Mouse (Mus musculus): ENCODE results near the gene Rpgrip1. TPM values are rescaled to one million over a fixed set of nuclear protein-coding genes. Genes with fewer than 3 reads are reported as not detected.

Rpgrip1 gene
- polyA plus RNA-seq, 1 experiment from 2014 or later: 42.9 TPM

GRCm38 (mm10) chr14:52100170-52100960, 10.1 kb upstream of the Rpgrip1 start:
- WGBS: 61% methylated on average over 5 of the region's 5 CpGs
- no peak for ATAC-seq
- H3K4me2 ChIP-seq (ENCODE audit: low read depth, low read length): peak overlapping the region; percentile 30; the same call in 1 of the 2 replicates
- peaks cover 15% of the 10 kb centered on the region for H3K4me1 ChIP-seq (ENCODE audit: control insufficient read depth, insufficient read depth, low read length)
- H3K36me3 ChIP-seq (ENCODE audit: control insufficient read depth, insufficient read depth, low read length): no peaks in the 10 kb centered on the region
- H3K9me3 ChIP-seq (ENCODE audit: control insufficient read depth, low read length): no peaks in the 10 kb centered on the region
- no peak overlapping the region for H3K4me3 ChIP-seq (ENCODE audit: low read length)
- H3K27ac ChIP-seq (ENCODE audit: low read length): no peak overlapping the region
- H3K27me3 ChIP-seq (replicated peaks; ENCODE audit: control insufficient read depth, insufficient read depth, low read length): no peaks in the 10 kb centered on the region
- no peak overlapping the region; the same call in 1 of the 2 replicates for H3K9ac ChIP-seq (ENCODE audit: low read depth, low read length)

GRCm38 (mm10) chr14:52101285-52102157, 9.0 kb upstream of the Rpgrip1 start:
- Histone ChIP-seq H3K27ac (ENCODE audit: low read length) (no peak overlapping the region), H3K4me1 (ENCODE audit: control insufficient read depth, insufficient read depth, low read length) (peaks cover 18% of the 10 kb centered on the region), H3K9ac (ENCODE audit: low read depth, low read length) (no peak overlapping the region), H3K4me3 (ENCODE audit: low read length) (peak overlapping the region; percentile 86), H3K4me2 (ENCODE audit: low read depth, low read length) (peak overlapping the region; percentile 53), H3K27me3 (replicated peaks; ENCODE audit: control insufficient read depth, insufficient read depth, low read length) (no peaks in the 10 kb centered on the region), H3K36me3 (ENCODE audit: control insufficient read depth, insufficient read depth, low read length) (no peaks in the 10 kb centered on the region), H3K9me3 (ENCODE audit: control insufficient read depth, low read length) (no peaks in the 10 kb centered on the region)
- WGBS: 53% methylated on average over 1 of the region's 1 CpGs
- ATAC-seq: no peak

GRCm38 (mm10) chr14:52103474-52103855, 7.0 kb upstream of the Rpgrip1 start:
- WGBS: under 1% methylated on average over 28 of the region's 30 CpGs
- peaks cover 18% of the 10 kb centered on the region for H3K4me1 ChIP-seq (ENCODE audit: control insufficient read depth, insufficient read depth, low read length)
- H3K9ac ChIP-seq (ENCODE audit: low read depth, low read length): peak overlapping the region; percentile 98
- peak; percentile 14 for ATAC-seq
- H3K27ac ChIP-seq (ENCODE audit: low read length): peak overlapping the region; percentile 93
- H3K9me3 ChIP-seq (ENCODE audit: control insufficient read depth, low read length): no peaks in the 10 kb centered on the region
- peak overlapping the region; percentile 86 for H3K4me3 ChIP-seq (ENCODE audit: low read length)
- no peaks in the 10 kb centered on the region for H3K27me3 ChIP-seq (replicated peaks; ENCODE audit: control insufficient read depth, insufficient read depth, low read length)
- H3K4me2 ChIP-seq (ENCODE audit: low read depth, low read length): no peak overlapping the region
- H3K36me3 ChIP-seq (ENCODE audit: control insufficient read depth, insufficient read depth, low read length): no peaks in the 10 kb centered on the region

GRCm38 (mm10) chr14:52103856-52104676, 6.4 kb upstream of the Rpgrip1 start, which contains the start of gene Hnrnpc:
Hnrnpc (minus strand) TSS chr14:52104028.
- Histone ChIP-seq H3K4me2 (ENCODE audit: low read depth, low read length) (peak within 1 kb of the TSS; percentile 68), H3K4me1 (ENCODE audit: control insufficient read depth, insufficient read depth, low read length) (peaks cover 18% of the 10 kb centered on the region), H3K36me3 (ENCODE audit: control insufficient read depth, insufficient read depth, low read length) (no peaks in the 10 kb centered on the region), H3K27me3 (replicated peaks; ENCODE audit: control insufficient read depth, insufficient read depth, low read length) (no peaks in the 10 kb centered on the region), H3K27ac (ENCODE audit: low read length) (peak within 1 kb of the TSS; percentile 98), H3K9me3 (ENCODE audit: control insufficient read depth, low read length) (no peaks in the 10 kb centered on the region), H3K9ac (ENCODE audit: low read depth, low read length) (peak within 1 kb of the TSS; percentile 98), H3K4me3 (ENCODE audit: low read length) (peak within 1 kb of the TSS; percentile 86)
- under 1% methylated on average over 48 of the region's 50 CpGs for WGBS
- peak; percentile 99 for ATAC-seq

GRCm38 (mm10) chr14:52104677-52105285, 5.7 kb upstream of the Rpgrip1 start:
- ATAC-seq: peak; percentile 36; the same call in 1 of the 2 replicates

GRCm38 (mm10) chr14:52105308-52105707, 5.2 kb upstream of the Rpgrip1 start:
- no peak for ATAC-seq

More at GRCm38 (mm10) chr14:52104677-52105285, 5.7 kb upstream of the Rpgrip1 start:
- Histone ChIP-seq H3K27me3 (replicated peaks; ENCODE audit: control insufficient read depth, insufficient read depth, low read length) (no peaks in the 10 kb centered on the region), H3K4me3 (ENCODE audit: low read length) (peak overlapping the region; percentile 46), H3K27ac (ENCODE audit: low read length) (peak overlapping the region; percentile 98), H3K36me3 (ENCODE audit: control insufficient read depth, insufficient read depth, low read length) (no peaks in the 10 kb centered on the region), H3K4me1 (ENCODE audit: control insufficient read depth, insufficient read depth, low read length) (peaks cover 18% of the 10 kb centered on the region), H3K4me2 (ENCODE audit: low read depth, low read length) (peak overlapping the region; percentile 68), H3K9me3 (ENCODE audit: control insufficient read depth, low read length) (no peaks in the 10 kb centered on the region), H3K9ac (ENCODE audit: low read depth, low read length) (peak overlapping the region; percentile 71)
- WGBS: 33% methylated on average over 7 of the region's 7 CpGs

GRCm38 (mm10) chr14:52106741-52107140, 3.8 kb upstream of the Rpgrip1 start:
- WGBS: 9% methylated on average over 10 of the region's 10 CpGs

More at GRCm38 (mm10) chr14:52105308-52105707, 5.2 kb upstream of the Rpgrip1 start:
- Histone ChIP-seq H3K4me2 (ENCODE audit: low read depth, low read length) (no peak overlapping the region), H3K4me1 (ENCODE audit: control insufficient read depth, insufficient read depth, low read length) (peaks cover 16% of the 10 kb centered on the region), H3K9ac (ENCODE audit: low read depth, low read length) (no peak overlapping the region), H3K9me3 (ENCODE audit: control insufficient read depth, low read length) (no peaks in the 10 kb centered on the region), H3K27me3 (replicated peaks; ENCODE audit: control insufficient read depth, insufficient read depth, low read length) (no peaks in the 10 kb centered on the region), H3K36me3 (ENCODE audit: control insufficient read depth, insufficient read depth, low read length) (no peaks in the 10 kb centered on the region), H3K27ac (ENCODE audit: low read length) (0 out of 2 replicates have a peak overlapping the region, but pooled peaks have one; percentile 8), H3K4me3 (ENCODE audit: low read length) (no peak overlapping the region)
- WGBS: 51% methylated on average over 2 of the region's 2 CpGs

DNA sequence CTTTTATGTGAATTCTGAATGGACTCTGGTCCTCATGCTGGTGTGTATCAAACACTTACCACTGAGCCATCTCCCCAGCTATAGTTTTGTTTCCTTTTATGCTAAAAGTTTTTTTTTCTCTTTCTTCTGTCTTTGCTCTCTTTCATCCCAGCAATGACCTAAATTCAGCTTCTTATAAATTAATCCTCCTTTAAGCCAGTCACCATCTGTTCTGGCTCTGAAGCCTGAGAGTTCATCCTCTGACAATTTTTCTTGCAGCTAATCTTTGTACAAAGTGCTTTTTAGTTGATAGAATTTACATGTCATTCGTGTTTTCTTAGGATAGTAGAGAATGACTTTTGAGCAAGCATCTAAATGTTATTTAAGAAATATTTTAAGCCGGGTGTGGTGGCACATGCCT, 2.5 kb upstream of the Rpgrip1 start:
- Histone ChIP-seq H3K4me2 (ENCODE audit: low read depth, low read length) (no peak overlapping the region), H3K27ac (ENCODE audit: low read length) (no peak overlapping the region), H3K9me3 (ENCODE audit: control insufficient read depth, low read length) (no peaks in the 10 kb centered on the region), H3K4me3 (ENCODE audit: low read length) (no peak overlapping the region), H3K9ac (ENCODE audit: low read depth, low read length) (no peak overlapping the region), H3K4me1 (ENCODE audit: control insufficient read depth, insufficient read depth, low read length) (peaks cover 3% of the 10 kb centered on the region; the same call in 1 of the 2 replicates), H3K36me3 (ENCODE audit: control insufficient read depth, insufficient read depth, low read length) (no peaks in the 10 kb centered on the region), H3K27me3 (replicated peaks; ENCODE audit: control insufficient read depth, insufficient read depth, low read length) (no peaks in the 10 kb centered on the region)
- no peak for ATAC-seq
- 84% methylated on average over 2 of the region's 2 CpGs for WGBS

More at GRCm38 (mm10) chr14:52106741-52107140, 3.8 kb upstream of the Rpgrip1 start:
- no peaks in the 10 kb centered on the region for H3K36me3 ChIP-seq (ENCODE audit: control insufficient read depth, insufficient read depth, low read length)
- no peaks in the 10 kb centered on the region for H3K9me3 ChIP-seq (ENCODE audit: control insufficient read depth, low read length)
- no peak overlapping the region for H3K4me3 ChIP-seq (ENCODE audit: low read length)
- no peak for ATAC-seq
- H3K27ac ChIP-seq (ENCODE audit: low read length): peak overlapping the region; percentile 72
- no peaks in the 10 kb centered on the region for H3K27me3 ChIP-seq (replicated peaks; ENCODE audit: control insufficient read depth, insufficient read depth, low read length)
- H3K9ac ChIP-seq (ENCODE audit: low read depth, low read length): 0 out of 2 replicates have a peak overlapping the region, but pooled peaks have one; percentile 1
- H3K4me1 ChIP-seq (ENCODE audit: control insufficient read depth, insufficient read depth, low read length): peaks cover 8% of the 10 kb centered on the region
- 0 out of 2 replicates have a peak overlapping the region, but pooled peaks have one; percentile 27 for H3K4me2 ChIP-seq (ENCODE audit: low read depth, low read length)

Data from intestine, embryonic 16.5 days (tissue).